Mouse (Mus musculus) adrenal gland (tissue): ENCODE data around the gene Wdr5.

Source experiments
- intact Hi-C: fragments of 180-260 bp; cut with DNase I; formaldehyde crosslinking; loops from one replicate; pipeline ENCODE4 v1.15.1; 2025

The Wdr5 gene

GRCm38 (mm10) chr2:27584546-27584945 is 69.6 kb downstream of the Wdr5 start:
- intact Hi-C loops, result no loop called here
